Mouse (Mus musculus) thymus, adult 2 months (tissue): Measurements from ENCODE around the gene Myl10.

Experiments
- CTCF ChIP-seq: fragments of 200-500 bp; IDR thresholded peaks from 2 replicates; pipeline ENCODE4 v1.5.1; 2012; ENCODE audit warnings: mild to moderate bottlenecking, control low read depth, low read length, moderate library complexity, borderline replicate concordance; ENCODE audit not compliant: control insufficient read depth, poor library complexity, insufficient read depth; ENCODE audit errors: extremely low read depth
- POLR2A ChIP-seq: fragments of 200-500 bp; IDR thresholded peaks from 2 replicates; pipeline ENCODE4 v1.6.1; 2012; ENCODE audit warnings: mild to moderate bottlenecking, low read length, control low read depth, moderate library complexity; ENCODE audit not compliant: control insufficient read depth, poor library complexity, insufficient read depth; ENCODE audit errors: extremely low read depth

DNA sequence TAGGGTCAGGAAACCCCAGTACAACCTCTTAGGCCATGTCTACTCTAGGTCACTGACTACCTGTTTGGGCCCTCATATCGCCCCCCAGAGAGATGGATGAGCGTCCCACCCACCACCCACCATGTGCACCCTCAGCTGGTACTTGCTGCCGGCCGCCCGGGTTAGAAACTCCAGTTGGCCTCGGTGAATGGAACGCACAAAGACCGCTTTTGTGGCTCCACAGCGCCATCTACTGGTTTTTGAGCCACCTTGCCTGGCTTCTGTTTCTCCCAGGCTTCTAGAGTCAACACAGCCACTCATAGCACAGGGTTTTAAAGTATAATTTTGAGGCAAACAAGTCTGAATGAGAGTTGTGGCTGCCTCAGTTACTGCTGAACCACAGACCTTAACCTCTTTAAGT is 13.9 kb downstream of the Myl10 start:
- TF ChIP-seq POLR2A, result no peak
- TF ChIP-seq CTCF, result peak; percentile 82
